Mouse (Mus musculus): ENCODE measurements around the gene Igfals. TPM values are rescaled to one million over a fixed set of nuclear protein-coding genes. Genes with fewer than 3 reads are reported as not detected.
A peak's percentile ranks its signal among the peaks of the same experiment; 100 is the strongest.

The Igfals gene
- polyA plus RNA-seq, 2 experiments: 3.4 to 4.7 TPM

- DNase-seq (ENCODE audit: low read depth in 3 of 3, low spot score in 3 of 3) (no peak), ATAC-seq (ENCODE audit: insufficient read depth) (no peak)
- Histone ChIP-seq H3K9ac (replicated peaks) (no peak overlapping the region), H3K4me1 (replicated peaks; ENCODE audit: control insufficient read depth in 2 of 2, insufficient read depth in 2 of 2, low read length in 1 of 2) (peaks cover 37 to 41% of the 10 kb centered on the region in 2 experiments), H3K36me3 (replicated peaks; ENCODE audit: control insufficient read depth, insufficient read depth, low read depth) (peaks cover 67% of the 10 kb centered on the region), H3K4me2 (ENCODE audit: low read depth) (no peak overlapping the region), H3K27ac (no peak overlapping the region), H3K27me3 (ENCODE audit: control insufficient read depth, insufficient read depth, low read length) (no peaks in the 10 kb centered on the region), H3K9me3 (ENCODE audit: control insufficient read depth, low read length) (no peaks in the 10 kb centered on the region), H3K4me3 (ENCODE audit: insufficient read depth in 1 of 2, low read depth in 2 of 2, low read length in 2 of 2) (no peak overlapping the region)
- TF ChIP-seq CTCF (IDR thresholded peaks at IDR 0.05; ENCODE audit: low read depth) (no peak), EP300 (IDR thresholded peaks at IDR 0.05; ENCODE audit: low read depth) (no peak)
- WGBS (ENCODE audit: insufficient replicate concordance): 91% methylated on average over 6 of the region's 6 CpGs
Observed at GRCm38 (mm10) chr17:24900014-24900413, 34.2 kb downstream of the Igfals start.

GRCm38 (mm10) chr17:24902124-24902523 lies 36.3 kb downstream of the Igfals start:
- Histone ChIP-seq H3K4me3 (ENCODE audit: insufficient read depth in 1 of 2, low read depth in 2 of 2, low read length in 2 of 2) (0 out of 4 replicates have a peak overlapping the region, but pooled peaks of 1 of the 2 experiments have one; percentile 11), H3K27me3 (ENCODE audit: control insufficient read depth, insufficient read depth, low read length) (no peaks in the 10 kb centered on the region), H3K27ac (peak overlapping the region; percentile 99), H3K9me3 (ENCODE audit: control insufficient read depth, low read length) (no peaks in the 10 kb centered on the region), H3K36me3 (replicated peaks; ENCODE audit: control insufficient read depth, insufficient read depth, low read depth) (peaks cover 84% of the 10 kb centered on the region), H3K4me2 (ENCODE audit: low read depth) (peak overlapping the region; percentile 81), H3K4me1 (replicated peaks; ENCODE audit: control insufficient read depth in 2 of 2, insufficient read depth in 2 of 2, low read length in 1 of 2) (peaks cover 28 to 33% of the 10 kb centered on the region in 2 experiments), H3K9ac (replicated peaks) (peak overlapping the region; percentile 33)
- no peak for TF ChIP-seq CTCF (IDR thresholded peaks at IDR 0.05; ENCODE audit: low read depth)
- TF ChIP-seq EP300 (IDR thresholded peaks at IDR 0.05; ENCODE audit: low read depth): no peak
- DNase-seq (ENCODE audit: low read depth in 3 of 3, low spot score in 3 of 3) (no peak), ATAC-seq (ENCODE audit: insufficient read depth) (no peak; the same call in 1 of the 2 replicates)
- WGBS (ENCODE audit: insufficient replicate concordance): 84% methylated on average over 5 of the region's 5 CpGs

- Histone ChIP-seq H3K9ac (replicated peaks) (peak overlapping the region; percentile 67), H3K27ac (peak overlapping the region; percentile 99), H3K4me3 (ENCODE audit: insufficient read depth in 1 of 2, low read depth in 2 of 2, low read length in 2 of 2) (peak overlapping the region; percentile 28 to 43), H3K9me3 (ENCODE audit: control insufficient read depth, low read length) (no peaks in the 10 kb centered on the region), H3K4me2 (ENCODE audit: low read depth) (peak overlapping the region; percentile 81), H3K36me3 (replicated peaks; ENCODE audit: control insufficient read depth, insufficient read depth, low read depth) (peaks cover 86% of the 10 kb centered on the region), H3K27me3 (ENCODE audit: control insufficient read depth, insufficient read depth, low read length) (no peaks in the 10 kb centered on the region), H3K4me1 (replicated peaks; ENCODE audit: control insufficient read depth in 2 of 2, insufficient read depth in 2 of 2, low read length in 1 of 2) (peaks cover 26 to 28% of the 10 kb centered on the region in 2 experiments)
- 25% methylated on average over 9 of the region's 9 CpGs for WGBS (ENCODE audit: insufficient replicate concordance)
- peak; percentile 99 for ATAC-seq (ENCODE audit: insufficient read depth)
- DNase-seq (ENCODE audit: low read depth in 3 of 3, low spot score in 3 of 3): peak; percentile 90 to 93 (median 92)
- TF ChIP-seq CTCF (IDR thresholded peaks at IDR 0.05; ENCODE audit: low read depth) (peak; percentile 84), EP300 (IDR thresholded peaks at IDR 0.05; ENCODE audit: low read depth) (peak; percentile 100)
Observed at GRCm38 (mm10) chr17:24902671-24903474, 37.1 kb downstream of the Igfals start.

GRCm38 (mm10) chr17:24903767-24904166 lies 38.0 kb downstream of the Igfals start:
- TF ChIP-seq CTCF (IDR thresholded peaks at IDR 0.05; ENCODE audit: low read depth) (no peak), EP300 (IDR thresholded peaks at IDR 0.05; ENCODE audit: low read depth) (no peak)
- Histone ChIP-seq H3K27me3 (ENCODE audit: control insufficient read depth, insufficient read depth, low read length) (no peaks in the 10 kb centered on the region), H3K27ac (peak overlapping the region; percentile 99), H3K4me1 (replicated peaks; ENCODE audit: control insufficient read depth in 2 of 2, insufficient read depth in 2 of 2, low read length in 1 of 2) (peaks cover 26 to 28% of the 10 kb centered on the region in 2 experiments), H3K4me2 (ENCODE audit: low read depth) (peak overlapping the region; percentile 81), H3K9me3 (ENCODE audit: control insufficient read depth, low read length) (no peaks in the 10 kb centered on the region), H3K36me3 (replicated peaks; ENCODE audit: control insufficient read depth, insufficient read depth, low read depth) (peaks cover 89% of the 10 kb centered on the region), H3K4me3 (ENCODE audit: insufficient read depth in 1 of 2, low read depth in 2 of 2, low read length in 2 of 2) (no peak overlapping the region), H3K9ac (replicated peaks) (peak overlapping the region; percentile 67)
- 85% methylated on average over 9 of the region's 9 CpGs for WGBS (ENCODE audit: insufficient replicate concordance)
- no peak for DNase-seq (ENCODE audit: low read depth in 3 of 3, low spot score in 3 of 3)
- no peak for ATAC-seq (ENCODE audit: insufficient read depth)

- H3K4me3 ChIP-seq (ENCODE audit: insufficient read depth in 1 of 2, low read depth in 2 of 2, low read length in 2 of 2): no peak overlapping the region
- peaks cover 85% of the 10 kb centered on the region for H3K36me3 ChIP-seq (replicated peaks; ENCODE audit: control insufficient read depth, insufficient read depth, low read depth)
- TF ChIP-seq CTCF (IDR thresholded peaks at IDR 0.05; ENCODE audit: low read depth) (no peak), EP300 (IDR thresholded peaks at IDR 0.05; ENCODE audit: low read depth) (no peak)
- no peak for ATAC-seq (ENCODE audit: insufficient read depth)
- no peak overlapping the region for H3K27ac ChIP-seq
- no peak overlapping the region for H3K4me2 ChIP-seq (ENCODE audit: low read depth)
- no peaks in the 10 kb centered on the region for H3K9me3 ChIP-seq (ENCODE audit: control insufficient read depth, low read length)
- H3K9ac ChIP-seq (replicated peaks): no peak overlapping the region
- 95% methylated on average over 2 of the region's 2 CpGs for WGBS (ENCODE audit: insufficient replicate concordance)
- DNase-seq (ENCODE audit: low read depth in 3 of 3, low spot score in 3 of 3): no peak
- H3K27me3 ChIP-seq (ENCODE audit: control insufficient read depth, insufficient read depth, low read length): no peaks in the 10 kb centered on the region
- peaks cover 15 to 16% of the 10 kb centered on the region in 2 experiments for H3K4me1 ChIP-seq (replicated peaks; ENCODE audit: control insufficient read depth in 2 of 2, insufficient read depth in 2 of 2, low read length in 1 of 2)
Observed at GRCm38 (mm10) chr17:24907591-24907990, 41.8 kb downstream of the Igfals start.
